Mouse (Mus musculus): Measurements from ENCODE around the gene Glis3. TPM values are rescaled to one million over a fixed set of nuclear protein-coding genes. Genes with fewer than 3 reads are reported as not detected.

The Glis3 gene
- polyA plus RNA-seq, 1 experiment, result 0.06 TPM

- H3K4me3 ChIP-seq (replicated peaks), result no peak overlapping the region
- no peaks in the 10 kb centered on the region for H3K4me1 ChIP-seq
- no peaks in the 10 kb centered on the region for H3K36me3 ChIP-seq (replicated peaks; ENCODE audit: low read length)
- TF ChIP-seq GATA1 (IDR thresholded peaks at IDR 0.05; ENCODE audit: borderline replicate concordance, low read length) (no peak), FLI1 (IDR thresholded peaks at IDR 0.05; ENCODE audit: low read length) (no peak)
- H3K27me3 ChIP-seq (replicated peaks), result no peaks in the 10 kb centered on the region
- H3K9me3 ChIP-seq, result peaks cover 3% of the 10 kb centered on the region
These were observed 122.1 kb downstream of the Glis3 start for GRCm38 (mm10) chr19:28557559-28558328.

DNA sequence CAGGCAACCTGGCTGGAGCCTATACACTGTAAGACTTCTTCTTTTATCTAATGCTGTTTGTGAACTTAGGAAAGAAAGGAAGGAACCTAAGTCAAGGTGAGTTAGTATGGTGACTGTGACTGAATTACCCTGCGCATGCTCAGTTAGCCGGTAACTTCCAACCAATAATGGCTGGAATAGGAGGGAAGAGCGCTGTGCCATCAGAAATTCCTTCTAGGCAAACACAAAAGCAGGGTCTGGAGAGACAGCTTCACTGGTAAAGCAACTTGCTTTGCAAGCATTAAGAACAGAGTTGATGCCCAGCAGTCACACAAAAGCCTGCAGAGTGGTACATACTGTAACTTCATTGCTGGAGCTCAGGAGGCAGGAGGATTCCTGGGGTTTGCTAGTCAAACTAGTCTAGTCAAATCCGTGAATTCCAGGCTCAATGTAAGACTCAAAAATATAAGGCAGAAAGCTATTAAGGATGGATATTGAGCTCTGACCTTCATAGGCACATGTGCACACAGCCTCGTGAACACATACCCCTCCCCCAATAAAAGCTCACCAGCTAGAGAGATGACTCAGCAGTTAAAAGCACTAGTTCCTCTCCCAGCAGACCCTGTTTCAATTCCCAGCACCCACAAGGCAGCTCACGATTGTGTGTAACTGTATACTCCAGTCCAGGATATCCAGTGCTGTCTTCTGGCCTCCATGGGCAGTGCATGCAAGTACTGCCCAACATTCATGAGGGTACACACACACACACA lies 124.5 kb downstream of the Glis3 start:
- Histone ChIP-seq H3K4me1 (no peaks in the 10 kb centered on the region), H3K27me3 (replicated peaks) (no peaks in the 10 kb centered on the region), H3K36me3 (replicated peaks; ENCODE audit: low read length) (no peaks in the 10 kb centered on the region), H3K4me3 (replicated peaks) (no peak overlapping the region), H3K9me3 (peaks cover 4% of the 10 kb centered on the region)
- no peak for TF ChIP-seq FLI1 (IDR thresholded peaks at IDR 0.05; ENCODE audit: low read length)
- TF ChIP-seq GATA1 (IDR thresholded peaks at IDR 0.05; ENCODE audit: borderline replicate concordance, low read length), result no peak

GRCm38 (mm10) chr19:28550611-28551010 lies 129.3 kb downstream of the Glis3 start:
- Histone ChIP-seq H3K27me3 (replicated peaks) (no peaks in the 10 kb centered on the region), H3K9me3 (peaks cover 9% of the 10 kb centered on the region), H3K4me3 (replicated peaks) (no peak overlapping the region), H3K4me1 (no peaks in the 10 kb centered on the region), H3K36me3 (replicated peaks; ENCODE audit: low read length) (no peaks in the 10 kb centered on the region)
- TF ChIP-seq GATA1 (IDR thresholded peaks at IDR 0.05; ENCODE audit: borderline replicate concordance, low read length) (no peak), FLI1 (IDR thresholded peaks at IDR 0.05; ENCODE audit: low read length) (no peak)

DNA sequence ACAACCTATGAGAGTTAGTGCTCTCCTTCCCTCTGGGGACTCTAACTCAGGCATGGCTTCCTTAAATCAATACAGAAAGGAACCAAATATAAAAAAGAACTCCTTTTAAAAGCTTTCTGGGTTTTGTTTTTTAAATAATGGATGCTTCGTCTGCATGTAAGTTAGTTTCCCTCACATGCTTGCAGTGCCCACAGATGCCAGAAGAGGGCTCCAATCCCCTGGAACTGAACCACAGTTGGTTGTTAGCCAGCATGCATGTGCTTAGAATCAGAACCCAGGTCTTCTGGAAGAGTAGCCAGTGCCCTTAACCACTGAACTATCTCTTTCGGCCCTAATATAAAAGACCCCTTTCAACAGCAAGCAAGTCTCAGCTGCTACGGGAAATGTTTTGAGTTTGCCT lies 132.9 kb downstream of the Glis3 start:
- Histone ChIP-seq H3K4me3 (replicated peaks) (no peak overlapping the region), H3K27me3 (replicated peaks) (no peaks in the 10 kb centered on the region), H3K4me1 (peaks cover 3% of the 10 kb centered on the region; the same call in 1 of the 2 replicates), H3K9me3 (peaks cover 4% of the 10 kb centered on the region; the same call in 1 of the 2 replicates), H3K36me3 (replicated peaks; ENCODE audit: low read length) (no peaks in the 10 kb centered on the region)
- TF ChIP-seq FLI1 (IDR thresholded peaks at IDR 0.05; ENCODE audit: low read length), result no peak
- no peak for TF ChIP-seq GATA1 (IDR thresholded peaks at IDR 0.05; ENCODE audit: borderline replicate concordance, low read length)

DNA sequence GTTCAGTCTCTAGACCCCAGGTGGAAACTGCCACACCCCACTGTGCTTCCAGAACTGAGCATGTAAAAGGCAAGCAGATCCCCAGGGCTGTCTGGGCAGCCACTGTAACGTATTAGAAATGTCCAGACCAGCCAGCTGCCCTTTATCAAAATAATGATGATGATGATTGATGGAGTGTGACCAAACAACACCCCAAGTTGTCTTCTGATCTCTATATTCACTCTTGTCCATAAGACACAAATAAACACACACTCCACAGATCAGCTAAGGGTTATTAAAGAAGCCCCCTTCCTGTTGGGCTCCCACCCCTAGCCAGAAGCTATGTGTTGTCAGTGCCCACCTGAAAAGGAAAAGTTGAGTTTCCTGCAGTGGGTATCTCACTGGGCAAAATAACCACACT lies 134.4 kb downstream of the Glis3 start:
- H3K27me3 ChIP-seq (replicated peaks), result no peaks in the 10 kb centered on the region
- no peaks in the 10 kb centered on the region for H3K36me3 ChIP-seq (replicated peaks; ENCODE audit: low read length)
- peaks cover 4% of the 10 kb centered on the region; the same call in 1 of the 2 replicates for H3K9me3 ChIP-seq
- H3K4me1 ChIP-seq, result peaks cover 3% of the 10 kb centered on the region; the same call in 1 of the 2 replicates
- TF ChIP-seq GATA1 (IDR thresholded peaks at IDR 0.05; ENCODE audit: borderline replicate concordance, low read length) (no peak), FLI1 (IDR thresholded peaks at IDR 0.05; ENCODE audit: low read length) (no peak)
- H3K4me3 ChIP-seq (replicated peaks), result no peak overlapping the region

- Histone ChIP-seq H3K36me3 (replicated peaks; ENCODE audit: low read length) (no peaks in the 10 kb centered on the region), H3K27me3 (replicated peaks) (no peaks in the 10 kb centered on the region), H3K4me1 (peaks cover 7% of the 10 kb centered on the region), H3K9me3 (peaks cover 6% of the 10 kb centered on the region; the same call in 1 of the 2 replicates), H3K4me3 (replicated peaks) (no peak overlapping the region)
- TF ChIP-seq GATA1 (IDR thresholded peaks at IDR 0.05; ENCODE audit: borderline replicate concordance, low read length), result no peak
- TF ChIP-seq FLI1 (IDR thresholded peaks at IDR 0.05; ENCODE audit: low read length), result no peak
These were observed 141.1 kb downstream of the Glis3 start for GRCm38 (mm10) chr19:28538813-28539212.

DNA sequence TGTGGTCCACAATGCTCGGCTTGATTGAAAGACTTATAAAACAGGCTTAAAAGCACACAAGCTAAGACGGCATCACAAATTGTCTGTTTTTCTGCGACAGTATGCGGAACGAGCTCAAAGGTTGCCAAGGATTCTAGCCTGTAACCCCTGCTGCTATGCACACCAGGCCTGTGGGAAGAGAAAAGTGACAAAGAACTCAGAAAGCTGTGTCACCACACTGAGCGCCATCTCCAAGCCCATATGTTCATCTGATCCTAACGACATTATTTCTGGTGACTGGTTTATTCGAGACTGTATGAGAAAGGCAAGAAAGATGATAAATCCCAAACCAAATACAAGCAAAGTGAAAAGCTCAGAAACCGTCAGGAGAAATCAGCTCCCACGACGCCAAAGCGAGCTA lies 144.9 kb downstream of the Glis3 start:
- H3K36me3 ChIP-seq (replicated peaks; ENCODE audit: low read length), result no peaks in the 10 kb centered on the region
- TF ChIP-seq GATA1 (IDR thresholded peaks at IDR 0.05; ENCODE audit: borderline replicate concordance, low read length), result no peak
- TF ChIP-seq FLI1 (IDR thresholded peaks at IDR 0.05; ENCODE audit: low read length), result no peak
- peaks cover 4% of the 10 kb centered on the region for H3K4me1 ChIP-seq

DNA sequence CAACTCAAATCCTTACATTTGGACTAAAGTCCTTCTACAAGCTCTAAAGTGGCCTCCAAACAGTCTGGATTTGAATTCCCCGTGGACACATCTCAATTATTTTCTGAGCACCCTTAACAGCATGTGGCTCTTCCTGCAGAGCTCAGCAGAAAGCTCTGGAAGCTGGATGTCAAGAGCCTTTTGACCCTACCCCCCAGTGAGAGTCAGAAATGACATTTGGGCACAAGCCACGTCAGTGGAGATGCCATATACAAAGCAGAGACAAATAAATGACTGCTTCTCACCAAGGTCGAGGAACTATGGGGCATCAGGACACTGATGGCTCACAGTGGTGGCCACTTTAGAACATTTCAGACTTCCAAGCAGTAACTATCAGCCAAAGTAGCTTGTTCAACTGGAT lies 146.3 kb downstream of the Glis3 start:
- H3K27me3 ChIP-seq (replicated peaks), result no peaks in the 10 kb centered on the region
- H3K4me3 ChIP-seq (replicated peaks), result no peak overlapping the region
- H3K36me3 ChIP-seq (replicated peaks; ENCODE audit: low read length), result no peaks in the 10 kb centered on the region
- TF ChIP-seq FLI1 (IDR thresholded peaks at IDR 0.05; ENCODE audit: low read length), result no peak
- TF ChIP-seq GATA1 (IDR thresholded peaks at IDR 0.05; ENCODE audit: borderline replicate concordance, low read length), result no peak
- peaks cover under 1% of the 10 kb centered on the region; the same call in 1 of the 2 replicates for H3K4me1 ChIP-seq
- H3K9me3 ChIP-seq, result peaks cover 11% of the 10 kb centered on the region

More for the DNA sequence above, 144.9 kb downstream of the Glis3 start:
- Histone ChIP-seq H3K4me3 (replicated peaks) (no peak overlapping the region), H3K9me3 (peaks cover 11% of the 10 kb centered on the region), H3K27me3 (replicated peaks) (no peaks in the 10 kb centered on the region)

GRCm38 (mm10) chr19:28531750-28532149 lies 148.1 kb downstream of the Glis3 start:
- H3K4me3 ChIP-seq (replicated peaks), result no peak overlapping the region
- TF ChIP-seq GATA1 (IDR thresholded peaks at IDR 0.05; ENCODE audit: borderline replicate concordance, low read length), result no peak
- TF ChIP-seq FLI1 (IDR thresholded peaks at IDR 0.05; ENCODE audit: low read length), result no peak
- no peaks in the 10 kb centered on the region; the same call in 1 of the 2 replicates for H3K4me1 ChIP-seq
- H3K27me3 ChIP-seq (replicated peaks), result no peaks in the 10 kb centered on the region
- H3K9me3 ChIP-seq, result peaks cover 9% of the 10 kb centered on the region
- no peaks in the 10 kb centered on the region for H3K36me3 ChIP-seq (replicated peaks; ENCODE audit: low read length)

DNA sequence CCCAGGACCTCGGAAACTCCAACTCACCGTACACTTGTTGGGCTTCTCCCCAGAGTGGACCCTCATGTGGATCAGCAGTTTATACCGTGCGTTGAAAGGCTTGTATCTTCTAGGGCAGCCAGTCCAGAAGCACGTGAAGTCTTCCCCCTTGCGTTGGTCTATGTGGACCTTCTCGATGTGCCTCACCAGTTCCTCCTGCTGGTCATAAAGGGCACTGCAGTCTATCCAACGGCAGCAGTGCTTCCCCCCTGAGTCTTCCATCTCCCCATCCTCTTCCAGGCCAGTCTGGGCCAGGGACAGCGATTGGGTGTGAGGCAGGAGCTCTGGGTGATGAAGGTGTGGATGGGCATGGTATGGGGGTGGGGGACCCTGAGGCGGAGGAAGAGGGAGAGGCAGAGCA lies 149.0 kb downstream of the Glis3 start:
- Histone ChIP-seq H3K9me3 (peaks cover 7% of the 10 kb centered on the region), H3K4me3 (replicated peaks) (no peak overlapping the region), H3K27me3 (replicated peaks) (no peaks in the 10 kb centered on the region), H3K4me1 (no peaks in the 10 kb centered on the region; the same call in 1 of the 2 replicates), H3K36me3 (replicated peaks; ENCODE audit: low read length) (no peaks in the 10 kb centered on the region)
- TF ChIP-seq FLI1 (IDR thresholded peaks at IDR 0.05; ENCODE audit: low read length) (no peak), GATA1 (IDR thresholded peaks at IDR 0.05; ENCODE audit: borderline replicate concordance, low read length) (no peak)
